Mouse (Mus musculus): ENCODE data around the gene Snx6. TPM values are rescaled to one million over a fixed set of nuclear protein-coding genes. Genes with fewer than 3 reads are reported as not detected.

Gene Snx6
- polyA plus RNA-seq, 1 experiment from 2014 or later = 226 TPM

GRCm38 (mm10) chr12:54807481-54807880 lies 12.0 kb upstream of the Snx6 start:
- ATAC-seq (ENCODE audit: insufficient read depth, low FRiP score, low TSS enrichment) = no peak
- no peak overlapping the region for H3K4me2 ChIP-seq (ENCODE audit: low read depth)
- no peak overlapping the region for H3K27ac ChIP-seq (ENCODE audit: low read depth, low read length)
- no peak overlapping the region for H3K9ac ChIP-seq (ENCODE audit: low read length)
- H3K4me3 ChIP-seq (ENCODE audit: low read depth, low read length) = no peak overlapping the region
- H3K27me3 ChIP-seq (ENCODE audit: control insufficient read depth, insufficient read depth, low read length) = no peaks in the 10 kb centered on the region
- no peak for DNase-seq (ENCODE audit: low spot score)
- 77% methylated on average over 6 of the region's 6 CpGs for WGBS
- H3K4me1 ChIP-seq (ENCODE audit: control insufficient read depth, insufficient read depth, low read length) = no peaks in the 10 kb centered on the region
- H3K36me3 ChIP-seq (ENCODE audit: control insufficient read depth, insufficient read depth, low read length) = no peaks in the 10 kb centered on the region
- no peaks in the 10 kb centered on the region for H3K9me3 ChIP-seq (ENCODE audit: control insufficient read depth, low read length)

- DNase-seq (ENCODE audit: low spot score) (no peak), ATAC-seq (ENCODE audit: insufficient read depth, low FRiP score, low TSS enrichment) (no peak)
- 69% methylated on average over 6 of the region's 6 CpGs for WGBS
- Histone ChIP-seq H3K4me3 (ENCODE audit: low read depth, low read length) (no peak overlapping the region), H3K27me3 (ENCODE audit: control insufficient read depth, insufficient read depth, low read length) (no peaks in the 10 kb centered on the region), H3K36me3 (ENCODE audit: control insufficient read depth, insufficient read depth, low read length) (no peaks in the 10 kb centered on the region), H3K4me2 (ENCODE audit: low read depth) (no peak overlapping the region), H3K9ac (ENCODE audit: low read length) (no peak overlapping the region), H3K4me1 (ENCODE audit: control insufficient read depth, insufficient read depth, low read length) (no peaks in the 10 kb centered on the region), H3K27ac (ENCODE audit: low read depth, low read length) (no peak overlapping the region), H3K9me3 (ENCODE audit: control insufficient read depth, low read length) (no peaks in the 10 kb centered on the region)
Measured at GRCm38 (mm10) chr12:54806131-54806530, 10.6 kb upstream of the Snx6 start.

- Histone ChIP-seq H3K36me3 (ENCODE audit: control insufficient read depth, insufficient read depth, low read length) (no peaks in the 10 kb centered on the region), H3K9me3 (ENCODE audit: control insufficient read depth, low read length) (no peaks in the 10 kb centered on the region), H3K9ac (ENCODE audit: low read length) (no peak overlapping the region), H3K27ac (ENCODE audit: low read depth, low read length) (no peak overlapping the region), H3K27me3 (ENCODE audit: control insufficient read depth, insufficient read depth, low read length) (no peaks in the 10 kb centered on the region), H3K4me3 (ENCODE audit: low read depth, low read length) (no peak overlapping the region), H3K4me2 (ENCODE audit: low read depth) (no peak overlapping the region), H3K4me1 (ENCODE audit: control insufficient read depth, insufficient read depth, low read length) (no peaks in the 10 kb centered on the region)
- DNase-seq (ENCODE audit: low spot score) (no peak), ATAC-seq (ENCODE audit: insufficient read depth, low FRiP score, low TSS enrichment) (no peak)
- WGBS = 80% methylated on average over 6 of the region's 6 CpGs
Measured at GRCm38 (mm10) chr12:54805254-54806002, 9.9 kb upstream of the Snx6 start.

DNA sequence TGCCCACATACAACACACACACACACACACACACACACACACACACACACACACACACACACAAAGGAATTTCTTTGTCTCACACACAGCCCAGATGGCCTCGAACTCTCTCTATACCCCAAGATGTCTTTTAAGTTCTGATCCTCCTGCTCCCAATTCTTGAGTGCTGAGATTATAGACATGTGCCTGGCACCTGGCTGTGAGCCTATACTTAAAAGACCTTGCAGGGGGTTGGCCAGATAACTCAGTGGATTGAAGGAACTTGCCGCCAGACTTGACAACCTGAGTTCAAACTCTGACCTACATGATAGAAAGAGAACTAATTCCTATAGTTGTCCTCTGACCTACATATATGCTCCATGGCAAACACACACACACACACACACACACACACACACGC lies 8.0 kb upstream of the Snx6 start:
- H3K36me3 ChIP-seq (ENCODE audit: control insufficient read depth, insufficient read depth, low read length) = no peaks in the 10 kb centered on the region
- H3K4me2 ChIP-seq (ENCODE audit: low read depth) = no peak overlapping the region
- no peak overlapping the region for H3K4me3 ChIP-seq (ENCODE audit: low read depth, low read length)
- no peaks in the 10 kb centered on the region for H3K27me3 ChIP-seq (ENCODE audit: control insufficient read depth, insufficient read depth, low read length)
- WGBS = 91% methylated on average over 3 of the region's 3 CpGs
- no peaks in the 10 kb centered on the region for H3K9me3 ChIP-seq (ENCODE audit: control insufficient read depth, low read length)
- no peak for DNase-seq (ENCODE audit: low spot score)
- no peaks in the 10 kb centered on the region for H3K4me1 ChIP-seq (ENCODE audit: control insufficient read depth, insufficient read depth, low read length)
- no peak for ATAC-seq (ENCODE audit: insufficient read depth, low FRiP score, low TSS enrichment)
- no peak overlapping the region for H3K27ac ChIP-seq (ENCODE audit: low read depth, low read length)
- H3K9ac ChIP-seq (ENCODE audit: low read length) = no peak overlapping the region

DNA sequence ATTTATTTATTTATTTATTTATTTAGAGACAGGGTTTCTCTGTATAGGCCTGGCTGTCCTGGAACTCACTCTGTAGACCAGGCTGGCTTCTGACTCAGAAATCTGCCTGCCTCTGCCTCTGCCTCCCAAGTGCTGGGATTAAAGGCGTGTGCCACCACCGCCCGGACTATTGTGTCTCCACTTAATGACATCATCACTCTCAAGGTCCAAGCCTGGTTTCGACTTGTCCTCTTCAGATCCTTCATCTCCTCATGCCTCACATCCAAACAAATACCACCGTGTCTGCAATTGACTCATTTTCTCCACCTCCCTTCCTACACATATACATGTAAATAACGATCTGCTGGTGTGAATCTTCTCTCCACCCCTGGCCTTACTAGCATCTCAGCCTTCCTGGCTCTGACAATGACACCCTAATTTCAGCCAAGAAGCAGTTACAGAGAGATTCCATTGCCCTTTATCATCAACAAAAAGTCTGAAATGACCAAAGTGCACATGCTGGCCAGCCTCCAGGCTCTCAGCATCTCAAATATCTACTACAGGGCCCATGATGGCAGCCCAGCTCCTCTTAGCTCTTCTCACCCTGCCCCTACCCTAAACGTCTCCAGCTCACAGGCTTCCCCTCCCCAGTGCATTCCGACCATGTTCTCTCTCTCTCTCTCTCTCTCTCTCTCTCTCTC lies 1.2 kb upstream of the Snx6 start:
- Histone ChIP-seq H3K4me1 (ENCODE audit: control insufficient read depth, insufficient read depth, low read length) (peaks cover 10% of the 10 kb centered on the region), H3K4me3 (ENCODE audit: low read depth, low read length) (no peak overlapping the region), H3K27ac (ENCODE audit: low read depth, low read length) (no peak overlapping the region), H3K36me3 (ENCODE audit: control insufficient read depth, insufficient read depth, low read length) (no peaks in the 10 kb centered on the region), H3K4me2 (ENCODE audit: low read depth) (no peak overlapping the region), H3K27me3 (ENCODE audit: control insufficient read depth, insufficient read depth, low read length) (no peaks in the 10 kb centered on the region), H3K9me3 (ENCODE audit: control insufficient read depth, low read length) (no peaks in the 10 kb centered on the region), H3K9ac (ENCODE audit: low read length) (no peak overlapping the region)
- WGBS = 90% methylated on average over 8 of the region's 8 CpGs
- no peak for DNase-seq (ENCODE audit: low spot score)
- ATAC-seq (ENCODE audit: insufficient read depth, low FRiP score, low TSS enrichment) = no peak

- H3K9ac ChIP-seq (ENCODE audit: low read length) = peak overlapping the region; percentile 22
- H3K4me1 ChIP-seq (ENCODE audit: control insufficient read depth, insufficient read depth, low read length) = peaks cover 10% of the 10 kb centered on the region
- no peak overlapping the region for H3K27ac ChIP-seq (ENCODE audit: low read depth, low read length)
- no peaks in the 10 kb centered on the region for H3K27me3 ChIP-seq (ENCODE audit: control insufficient read depth, insufficient read depth, low read length)
- ATAC-seq (ENCODE audit: insufficient read depth, low FRiP score, low TSS enrichment) = no peak
- no peaks in the 10 kb centered on the region for H3K36me3 ChIP-seq (ENCODE audit: control insufficient read depth, insufficient read depth, low read length)
- DNase-seq (ENCODE audit: low spot score) = no peak
- peak overlapping the region; percentile 70 for H3K4me2 ChIP-seq (ENCODE audit: low read depth)
- WGBS = 28% methylated on average over 3 of the region's 3 CpGs
- H3K9me3 ChIP-seq (ENCODE audit: control insufficient read depth, low read length) = no peaks in the 10 kb centered on the region
- H3K4me3 ChIP-seq (ENCODE audit: low read depth, low read length) = peak overlapping the region; percentile 76
Measured at GRCm38 (mm10) chr12:54794392-54794791, 1.1 kb downstream of the Snx6 start.

GRCm38 (mm10) chr12:54791465-54791864 lies 4.0 kb downstream of the Snx6 start:
- H3K36me3 ChIP-seq (ENCODE audit: control insufficient read depth, insufficient read depth, low read length) = no peaks in the 10 kb centered on the region
- peaks cover 10% of the 10 kb centered on the region for H3K4me1 ChIP-seq (ENCODE audit: control insufficient read depth, insufficient read depth, low read length)
- ATAC-seq (ENCODE audit: insufficient read depth, low FRiP score, low TSS enrichment) (no peak), DNase-seq (ENCODE audit: low spot score) (no peak)
- no peak overlapping the region for H3K27ac ChIP-seq (ENCODE audit: low read depth, low read length)
- H3K4me2 ChIP-seq (ENCODE audit: low read depth) = no peak overlapping the region
- no peak overlapping the region for H3K9ac ChIP-seq (ENCODE audit: low read length)
- WGBS = 93% methylated on average over 8 of the region's 8 CpGs
- H3K4me3 ChIP-seq (ENCODE audit: low read depth, low read length) = no peak overlapping the region
- no peaks in the 10 kb centered on the region for H3K9me3 ChIP-seq (ENCODE audit: control insufficient read depth, low read length)
- no peaks in the 10 kb centered on the region for H3K27me3 ChIP-seq (ENCODE audit: control insufficient read depth, insufficient read depth, low read length)

DNA sequence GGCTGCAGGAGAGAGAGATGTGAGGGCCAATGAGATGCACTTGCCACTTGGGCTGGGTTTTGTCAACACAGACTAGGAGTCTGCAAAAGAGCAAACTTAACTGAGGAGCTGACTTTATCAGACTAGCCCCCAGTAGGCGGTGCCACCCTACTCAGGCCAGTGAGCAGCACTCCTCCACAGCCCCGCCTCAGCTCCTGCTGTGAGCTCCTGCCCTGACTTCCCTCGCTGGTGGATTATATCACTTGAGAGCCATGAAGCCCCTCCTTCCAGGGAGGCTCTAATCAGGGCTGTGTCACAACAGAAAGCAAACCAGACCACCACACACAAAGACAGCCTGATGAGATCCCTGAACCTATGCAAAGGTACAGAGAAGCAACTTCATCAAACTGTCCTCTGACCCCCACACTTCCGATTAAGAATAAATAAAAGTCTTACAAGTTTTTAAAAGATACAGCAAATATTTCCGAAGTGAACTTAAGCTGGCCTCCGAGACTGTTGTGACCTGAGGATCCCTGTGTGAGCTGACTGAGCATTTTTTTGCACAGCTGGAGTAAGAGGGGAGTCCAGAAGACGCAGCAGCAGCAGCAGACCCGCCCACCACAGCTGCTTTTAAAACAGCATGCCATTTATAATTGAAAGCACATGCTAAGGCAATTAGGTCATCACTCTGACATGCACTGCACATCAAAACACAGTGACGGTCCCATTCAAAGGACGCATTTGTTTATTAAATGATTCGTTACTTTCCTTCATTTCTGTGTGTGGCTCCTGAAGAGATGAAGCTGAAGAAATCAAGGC lies 6.0 kb downstream of the Snx6 start:
- whole genome bisulfite sequencing = 27% methylated on average over 11 of the region's 11 CpGs
- peaks cover 9% of the 10 kb centered on the region for H3K4me1 ChIP-seq (ENCODE audit: control insufficient read depth, insufficient read depth, low read length)
- no peaks in the 10 kb centered on the region for H3K9me3 ChIP-seq (ENCODE audit: control insufficient read depth, low read length)
- no peak overlapping the region for H3K4me2 ChIP-seq (ENCODE audit: low read depth)
- peak; percentile 40 for DNase-seq (ENCODE audit: low spot score)
- H3K27ac ChIP-seq (ENCODE audit: low read depth, low read length) = no peak overlapping the region
- ATAC-seq (ENCODE audit: insufficient read depth, low FRiP score, low TSS enrichment) = no peak
- H3K4me3 ChIP-seq (ENCODE audit: low read depth, low read length) = no peak overlapping the region
- H3K36me3 ChIP-seq (ENCODE audit: control insufficient read depth, insufficient read depth, low read length) = no peaks in the 10 kb centered on the region
- H3K27me3 ChIP-seq (ENCODE audit: control insufficient read depth, insufficient read depth, low read length) = no peaks in the 10 kb centered on the region
- H3K9ac ChIP-seq (ENCODE audit: low read length) = no peak overlapping the region

Measured in neural tube, embryonic 11.5 days (tissue).